Mouse (Mus musculus): ENCODE data around the gene Pank2.

GRCm38 (mm10) chr2:131233307-131234126, 28.8 kb upstream of the Pank2 start, which contains the start of gene Mavs:
- TF ChIP-seq EP300 (IDR thresholded peaks at IDR 0.05; ENCODE audit: low read depth) (peak; percentile 63; the same call in 1 of the 2 replicates), CTCF (IDR thresholded peaks at IDR 0.05; ENCODE audit: low read depth) (no peak)

Measured in liver, postnatal 0 days (tissue).